Mouse (Mus musculus) right cerebral cortex, postnatal 25 days (tissue): ENCODE measurements around the gene Iqsec2.
A peak's percentile ranks its signal among the peaks of the same experiment; 100 is the strongest.
"Not testable (repeated sequence)": the region's sequence is repeated elsewhere in the genome, so short reads cannot be mapped to it uniquely, and the experiment has no call there.

Experiments used
- DNase-seq: peaks from one replicate; pipeline ENCODE4 v3.0.0; 2022

The Iqsec2 gene

DNA sequence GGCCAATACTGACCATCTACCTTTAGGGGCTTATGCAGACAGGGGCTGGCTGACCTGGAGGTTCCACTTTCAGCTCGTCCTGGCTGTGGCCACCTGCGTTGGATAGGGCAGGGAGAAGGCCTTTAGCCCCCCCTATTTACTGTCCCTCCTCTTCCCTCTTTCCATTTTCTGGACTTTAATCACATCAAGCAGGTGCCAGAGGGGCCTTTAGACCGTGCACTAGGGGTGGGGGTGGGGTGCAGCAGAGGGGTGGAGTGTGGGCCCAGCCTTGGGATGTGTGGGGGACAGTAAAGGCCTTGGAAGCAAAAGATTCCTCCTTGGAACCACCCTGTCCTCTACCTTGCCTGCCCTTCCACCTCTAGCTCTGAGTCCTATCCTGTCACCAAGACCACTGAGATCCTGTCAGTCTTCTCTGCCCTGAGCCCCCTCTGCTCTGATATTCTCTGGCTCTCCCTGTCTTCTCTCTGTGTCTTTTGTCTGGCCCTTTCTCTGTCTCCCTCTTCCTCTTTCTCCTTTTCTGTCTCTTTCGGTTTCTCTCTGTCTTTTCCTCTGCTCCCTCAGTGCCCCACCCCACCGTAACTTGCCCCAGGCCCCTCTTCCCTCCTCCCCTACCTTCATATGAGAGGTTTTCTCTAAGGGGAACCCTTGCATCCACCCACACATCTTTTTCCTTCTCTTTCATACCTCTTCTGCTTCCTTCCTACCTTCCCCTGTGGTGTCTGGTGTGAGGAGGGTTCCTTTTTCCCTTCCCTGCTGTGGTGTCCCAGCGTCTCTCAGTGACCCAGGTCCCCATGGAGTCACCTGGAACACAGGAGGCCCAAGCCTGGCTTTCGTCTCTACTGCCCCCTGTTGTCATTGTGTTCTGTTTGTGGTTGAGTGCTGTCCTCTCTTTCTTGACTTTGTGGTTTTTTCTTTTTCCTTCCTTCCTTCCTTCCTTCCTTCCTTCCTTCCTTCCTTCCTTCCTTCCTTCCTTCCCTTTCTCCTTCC, 35.9 kb downstream of the Iqsec2 start:
- no peak for DNase-seq

- no peak for DNase-seq
These were observed 43.1 kb downstream of the Iqsec2 start for GRCm38 (mm10) chrX:152187151-152187550.

DNA sequence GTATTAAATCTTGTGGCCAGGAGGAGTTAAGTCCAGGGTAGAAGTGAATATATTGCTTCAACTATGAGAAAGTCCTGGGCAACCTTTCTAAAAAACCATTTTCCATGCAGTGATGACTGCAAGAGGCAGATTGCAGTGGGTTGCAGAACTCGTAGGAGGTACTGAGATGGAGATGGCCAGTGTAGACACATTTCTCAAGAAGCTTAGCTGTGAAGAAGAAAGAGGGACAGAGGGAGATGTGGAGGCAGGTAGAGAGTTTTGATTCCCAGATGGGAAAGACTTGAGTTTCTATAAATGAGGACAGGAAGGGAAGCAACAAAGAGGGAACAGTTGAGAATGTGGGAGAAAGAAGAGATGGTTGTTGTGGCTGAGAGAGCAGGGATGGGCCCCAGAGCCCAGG, 47.2 kb downstream of the Iqsec2 start:
- DNase-seq = no peak

DNA sequence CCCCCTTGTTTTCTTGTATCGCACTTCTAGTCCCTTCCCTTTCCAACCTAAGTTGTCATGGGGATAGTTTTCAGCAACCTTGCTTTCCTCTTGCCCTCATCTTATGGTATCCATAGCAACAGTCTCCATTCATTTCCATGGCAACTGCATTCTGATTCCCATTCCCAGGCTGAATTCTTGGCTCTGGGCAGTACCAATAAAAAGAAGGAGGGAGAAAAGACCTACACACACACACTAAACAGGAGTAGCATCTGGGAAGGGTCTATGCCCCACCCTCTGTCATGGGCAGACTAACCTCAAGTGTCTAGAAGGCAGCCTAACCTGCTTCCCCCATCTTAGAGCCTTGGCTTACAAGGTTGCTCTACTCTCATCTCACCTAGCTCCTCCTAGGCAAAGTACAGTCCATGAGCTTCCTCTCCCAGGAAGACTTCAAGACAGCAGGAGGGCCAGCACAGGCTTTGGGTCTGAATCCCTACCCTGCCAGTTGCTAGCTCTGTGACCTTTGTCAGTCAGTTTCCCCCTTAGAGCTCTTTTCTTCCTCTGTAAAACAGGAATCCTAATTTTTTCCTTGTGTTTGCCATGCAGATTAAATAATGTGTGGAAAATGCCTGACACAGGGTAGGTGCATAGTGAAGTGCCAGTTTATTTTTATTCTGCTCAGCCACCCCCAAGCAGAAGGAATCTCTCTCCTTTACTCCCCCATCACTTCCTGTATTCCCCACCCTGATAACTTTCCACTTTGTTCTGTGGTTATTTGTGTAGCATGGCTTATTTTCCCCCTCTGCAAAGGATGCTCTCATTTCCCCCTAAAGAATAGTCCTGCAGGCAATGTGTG, 54.0 kb downstream of the Iqsec2 start:
- DNase-seq = no peak

- DNase-seq = no peak
These were observed 57.8 kb downstream of the Iqsec2 start for GRCm38 (mm10) chrX:152201737-152202421.

- DNase-seq = no peak
These were observed 58.5 kb downstream of the Iqsec2 start for GRCm38 (mm10) chrX:152202422-152203103.

- DNase-seq = no peak
These were observed 59.2 kb downstream of the Iqsec2 start for GRCm38 (mm10) chrX:152203247-152203646.

GRCm38 (mm10) chrX:152205486-152205885, 61.4 kb downstream of the Iqsec2 start:
- no peak for DNase-seq

DNA sequence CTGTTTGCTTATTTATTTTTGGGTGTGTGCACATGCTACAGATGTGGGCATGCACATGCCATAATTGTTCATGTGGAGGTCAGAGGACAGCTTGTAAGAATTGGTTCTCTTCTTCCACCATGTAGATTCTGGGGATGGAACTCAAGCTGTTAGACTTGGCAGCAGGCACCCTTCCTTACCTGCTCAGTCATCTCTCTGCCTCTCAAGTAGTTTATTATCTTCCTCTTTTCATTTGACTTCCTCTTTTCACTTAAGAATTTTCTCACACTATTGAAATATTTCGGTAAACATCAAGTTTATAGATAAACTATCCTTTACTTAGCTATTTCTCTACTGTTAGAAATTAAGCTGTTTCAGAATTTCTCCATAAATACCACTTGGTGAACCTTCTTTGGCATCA, 70.6 kb downstream of the Iqsec2 start:
- DNase-seq = no peak

DNA sequence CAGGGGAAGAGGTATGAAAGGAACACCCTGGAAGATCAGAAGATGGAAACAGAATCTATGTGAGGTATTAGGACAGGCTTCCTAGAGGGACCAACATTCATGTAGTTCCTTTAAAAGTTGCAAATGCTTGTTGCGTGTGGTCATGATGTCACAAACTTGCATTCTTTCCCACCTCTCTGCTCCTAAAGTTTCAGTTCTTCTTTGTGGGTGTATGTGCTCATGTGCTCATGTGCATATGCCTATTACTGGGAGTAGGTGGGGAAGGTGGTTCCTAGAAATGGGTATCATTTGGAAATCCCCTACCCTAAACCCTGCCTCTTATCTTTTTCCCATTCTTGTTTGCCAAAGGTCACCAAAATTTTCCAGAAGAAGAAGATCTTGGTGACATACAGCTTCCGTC, 74.5 kb downstream of the Iqsec2 start:
- DNase-seq = no peak

GRCm38 (mm10) chrX:152221721-152222120, 77.7 kb downstream of the Iqsec2 start:
- no peak for DNase-seq

DNA sequence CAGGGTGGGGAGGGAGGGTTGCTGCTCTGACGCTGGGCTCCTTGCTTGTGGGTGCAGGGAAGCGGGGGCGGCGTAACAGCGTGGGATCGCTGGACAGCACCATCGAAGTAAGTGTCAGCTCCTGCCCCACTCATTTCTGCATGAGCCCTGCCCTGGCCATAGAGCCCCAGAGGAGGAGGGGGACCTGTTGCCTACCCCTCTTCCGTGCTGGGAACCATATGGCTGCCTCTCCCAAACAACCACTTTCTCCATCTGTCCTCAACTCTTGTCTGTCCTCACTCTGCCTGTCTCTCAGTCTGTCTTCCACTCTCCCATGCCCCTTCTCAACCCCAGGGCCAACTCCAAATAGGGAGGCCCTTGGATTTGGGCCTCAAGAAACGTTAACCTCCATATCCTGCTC, 78.2 kb downstream of the Iqsec2 start:
- DNase-seq = no peak

- no peak for DNase-seq
These were observed 79.2 kb downstream of the Iqsec2 start for GRCm38 (mm10) chrX:152223313-152223712.

DNA sequence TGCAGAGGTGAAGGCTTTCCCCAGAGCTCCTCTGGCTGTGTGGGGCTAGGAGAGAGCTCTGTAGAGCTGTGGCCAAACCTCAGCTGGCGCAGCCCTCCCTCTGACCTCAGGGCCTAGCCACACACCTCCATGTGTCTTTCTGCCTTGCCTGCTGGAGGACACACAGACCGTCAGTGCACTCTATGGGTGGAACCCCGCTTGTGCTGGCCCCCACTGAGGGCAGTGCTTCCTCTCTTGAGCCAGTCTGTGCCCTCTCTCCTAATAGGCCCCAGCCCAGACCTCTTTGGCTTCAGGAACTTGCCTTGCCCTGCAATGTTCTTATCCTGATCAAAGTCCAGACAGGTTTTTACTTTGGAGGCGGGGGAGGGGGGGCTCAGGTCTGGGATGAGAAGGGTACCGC, 80.2 kb downstream of the Iqsec2 start:
- DNase-seq = no peak

GRCm38 (mm10) chrX:152232781-152233763, 89.0 kb downstream of the Iqsec2 start, which contains the start of gene Kdm5c:
Gene Kdm5c (plus strand): TSS chrX:152233020.
- peak; percentile 88 for DNase-seq

GRCm38 (mm10) chrX:152234125-152234524, 90.1 kb downstream of the Iqsec2 start:
- DNase-seq = no peak

DNA sequence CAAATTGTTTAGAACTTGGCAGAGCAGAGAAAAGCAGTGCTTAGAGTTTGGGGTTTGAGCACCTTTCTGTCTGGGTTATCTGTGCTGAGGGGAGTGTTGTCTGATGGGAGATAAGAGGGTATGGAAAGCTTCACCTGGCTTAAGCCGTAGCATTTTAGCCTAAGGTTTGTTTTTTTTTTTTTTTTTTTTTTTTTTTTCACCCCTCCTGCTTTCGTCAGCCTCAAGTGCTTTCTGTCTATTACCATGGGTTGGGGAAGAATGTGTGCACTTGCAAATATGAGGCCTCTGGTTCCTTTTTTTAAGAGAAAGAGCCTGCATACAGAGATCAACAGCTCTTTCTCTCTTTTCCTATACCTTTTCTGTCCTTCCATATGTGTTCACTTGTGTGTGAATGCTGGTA, 91.7 kb downstream of the Iqsec2 start:
- no peak for DNase-seq

GRCm38 (mm10) chrX:152243140-152243539, 99.1 kb downstream of the Iqsec2 start:
- DNase-seq = not testable (repeated sequence)

DNA sequence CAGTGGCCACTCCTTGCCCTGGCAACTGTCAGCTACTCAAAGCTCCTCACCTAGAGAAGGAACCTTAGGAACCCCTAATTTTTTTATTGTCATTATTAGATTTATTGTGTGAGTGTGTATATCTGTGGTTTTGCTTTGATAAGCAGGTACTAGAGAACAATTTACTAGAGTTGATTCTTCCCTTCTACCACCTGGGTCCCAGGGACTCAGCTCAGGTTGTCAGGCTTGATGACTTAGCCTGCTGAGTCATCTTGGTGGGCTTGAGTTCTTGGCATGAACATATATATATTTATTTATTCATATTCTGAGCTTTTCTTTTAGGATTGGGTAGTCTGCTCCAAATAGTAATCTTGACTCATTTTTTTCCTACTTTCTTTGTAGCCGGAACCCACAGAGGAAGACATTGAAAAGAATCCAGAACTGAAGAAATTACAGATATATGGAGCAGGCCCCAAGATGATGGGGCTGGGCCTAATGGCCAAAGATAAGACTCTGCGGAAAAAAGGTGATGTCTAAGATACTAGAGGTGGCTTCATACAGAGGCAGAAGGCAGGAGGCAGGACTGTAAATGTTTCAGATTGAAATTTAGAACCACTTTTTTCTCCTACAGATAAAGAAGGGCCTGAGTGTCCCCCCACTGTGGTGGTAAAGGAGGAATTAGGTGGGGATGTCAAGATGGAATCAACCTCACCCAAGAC, 100.6 kb downstream of the Iqsec2 start:
- DNase-seq = no peak

DNA sequence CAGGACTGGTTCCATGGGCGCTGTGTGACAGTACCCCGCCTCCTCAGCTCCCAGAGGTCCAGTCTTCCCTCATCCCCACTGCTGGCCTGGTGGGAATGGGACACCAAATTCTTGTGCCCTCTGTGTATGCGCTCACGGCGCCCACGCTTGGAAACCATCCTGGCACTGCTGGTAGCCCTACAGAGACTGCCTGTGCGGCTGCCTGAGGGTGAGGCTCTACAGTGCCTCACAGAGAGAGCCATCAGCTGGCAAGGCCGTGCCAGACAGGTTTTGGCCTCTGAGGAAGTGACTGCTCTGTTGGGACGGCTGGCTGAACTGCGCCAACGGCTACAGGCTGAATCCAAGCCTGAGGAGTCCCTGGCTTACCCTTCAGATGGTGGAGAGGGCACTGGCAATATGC, 127.1 kb downstream of the Iqsec2 start:
- DNase-seq = no peak
